Mouse (Mus musculus): ENCODE data around the gene Gm17455. TPM values are rescaled to one million over a fixed set of nuclear protein-coding genes. Genes with fewer than 3 reads are reported as not detected.

The Gm17455 gene
- polyA plus RNA-seq, 1 experiment from 2014 or later = 3.2 TPM

DNA sequence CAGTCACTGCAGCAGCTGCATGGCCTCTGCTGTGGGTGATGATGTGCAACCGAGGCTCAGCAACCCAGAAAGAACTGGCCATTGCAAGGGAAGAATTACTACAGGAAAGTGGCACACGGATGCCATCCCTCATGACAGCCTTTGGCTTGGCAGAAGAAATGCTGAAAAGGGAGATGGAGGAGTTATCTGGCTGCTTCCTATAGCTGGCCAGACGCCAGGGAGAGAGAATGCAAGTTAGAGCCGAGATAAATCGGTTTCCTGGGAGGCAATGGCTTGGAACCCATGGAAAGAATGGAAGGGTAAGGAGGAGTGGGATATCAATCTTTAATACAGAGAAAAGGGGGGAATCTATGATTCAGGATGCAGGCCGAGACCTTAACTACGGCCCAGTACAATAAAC is 4.6 kb upstream of the Gm17455 start:
- ATAC-seq (no peak), DNase-seq (ENCODE audit: low spot score) (no peak)
- Histone ChIP-seq H3K36me3 (ENCODE audit: insufficient read depth, low read length) (no peaks in the 10 kb centered on the region), H3K9me3 (ENCODE audit: low read length) (no peaks in the 10 kb centered on the region), H3K4me1 (ENCODE audit: insufficient read depth, low read depth, low read length) (no peaks in the 10 kb centered on the region), H3K4me3 (ENCODE audit: low read depth, low read length) (no peak overlapping the region), H3K27ac (ENCODE audit: low read length) (no peak overlapping the region), H3K4me2 (replicated peaks; ENCODE audit: low read depth, low read length) (no peak overlapping the region), H3K9ac (replicated peaks; ENCODE audit: low read depth) (no peak overlapping the region), H3K27me3 (replicated peaks; ENCODE audit: insufficient read depth, low read length) (no peaks in the 10 kb centered on the region)
- TF ChIP-seq EP300 (IDR thresholded peaks at IDR 0.05) (no peak), CTCF (IDR thresholded peaks at IDR 0.05) (no peak)
- WGBS = 57% methylated on average over 7 of the region's 7 CpGs

DNA sequence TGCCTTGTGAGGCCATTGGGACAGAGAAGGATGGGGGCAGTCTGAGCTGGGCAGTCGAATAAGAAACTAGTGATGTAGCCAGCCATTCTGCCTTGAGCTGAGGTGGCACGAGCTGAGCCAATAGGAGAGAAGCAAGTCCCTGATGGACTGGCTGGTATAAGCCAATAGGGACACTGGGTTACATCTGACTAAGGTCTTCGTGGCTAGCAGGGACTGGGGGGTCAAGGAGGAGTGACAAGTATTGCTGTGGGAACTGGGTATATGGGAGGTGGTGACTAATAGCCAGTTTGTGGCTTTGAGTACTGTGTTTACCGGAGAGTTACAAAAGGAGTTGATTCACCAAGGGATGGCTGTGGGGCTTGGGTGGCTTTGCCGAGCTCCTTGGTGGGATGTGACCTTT is 3.9 kb upstream of the Gm17455 start:
- Histone ChIP-seq H3K4me1 (ENCODE audit: insufficient read depth, low read depth, low read length) (no peaks in the 10 kb centered on the region), H3K9ac (replicated peaks; ENCODE audit: low read depth) (no peak overlapping the region), H3K4me2 (replicated peaks; ENCODE audit: low read depth, low read length) (no peak overlapping the region), H3K4me3 (ENCODE audit: low read depth, low read length) (no peak overlapping the region), H3K9me3 (ENCODE audit: low read length) (no peaks in the 10 kb centered on the region), H3K27ac (ENCODE audit: low read length) (no peak overlapping the region), H3K36me3 (ENCODE audit: insufficient read depth, low read length) (no peaks in the 10 kb centered on the region), H3K27me3 (replicated peaks; ENCODE audit: insufficient read depth, low read length) (no peaks in the 10 kb centered on the region)
- 61% methylated on average over 5 of the region's 5 CpGs for WGBS
- ATAC-seq (0 out of 2 replicates have a peak, but pooled peaks have one; percentile 17), DNase-seq (ENCODE audit: low spot score) (no peak)
- TF ChIP-seq CTCF (IDR thresholded peaks at IDR 0.05) = no peak
- no peak for TF ChIP-seq EP300 (IDR thresholded peaks at IDR 0.05)

DNA sequence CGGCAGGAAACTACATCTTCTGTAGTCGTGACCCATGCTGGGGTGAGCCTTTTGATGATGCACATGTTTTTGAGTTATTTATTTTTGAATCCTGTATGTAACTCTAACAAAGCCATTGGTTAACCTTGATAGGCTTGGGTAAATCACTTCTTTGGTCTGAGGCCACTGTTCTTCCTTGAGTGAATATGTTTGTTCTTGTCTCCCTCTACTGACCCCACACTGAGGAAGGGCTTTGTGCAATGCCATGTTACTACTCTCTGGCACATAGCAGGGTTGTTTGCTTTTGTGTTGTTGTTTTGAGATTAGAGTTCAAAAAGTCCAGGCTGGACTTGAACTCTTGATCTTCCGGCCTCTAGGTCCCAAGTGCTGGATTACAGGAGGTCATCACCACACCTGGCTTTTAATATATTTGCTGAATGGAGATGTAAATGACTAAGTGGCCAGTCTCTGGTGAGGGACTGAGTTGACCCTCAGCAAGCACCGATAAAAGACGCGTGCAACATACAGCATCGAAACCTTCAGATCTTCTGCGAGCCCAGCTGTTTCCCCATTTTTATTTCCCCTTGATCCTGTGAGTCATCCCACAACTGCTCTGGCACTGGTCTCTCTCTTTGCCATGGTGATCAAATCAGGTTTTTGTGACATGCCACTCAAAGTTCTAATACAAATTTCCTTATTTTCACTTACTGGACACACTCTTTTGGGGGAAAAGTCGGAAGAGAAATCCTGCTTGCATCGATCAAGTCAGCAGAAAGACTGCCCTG is 1.3 kb upstream of the Gm17455 start:
- 81% methylated on average over 10 of the region's 10 CpGs for WGBS
- Histone ChIP-seq H3K27ac (ENCODE audit: low read length) (no peak overlapping the region), H3K4me1 (ENCODE audit: insufficient read depth, low read depth, low read length) (no peaks in the 10 kb centered on the region), H3K36me3 (ENCODE audit: insufficient read depth, low read length) (no peaks in the 10 kb centered on the region), H3K4me3 (ENCODE audit: low read depth, low read length) (no peak overlapping the region), H3K4me2 (replicated peaks; ENCODE audit: low read depth, low read length) (no peak overlapping the region), H3K9ac (replicated peaks; ENCODE audit: low read depth) (no peak overlapping the region), H3K27me3 (replicated peaks; ENCODE audit: insufficient read depth, low read length) (no peaks in the 10 kb centered on the region), H3K9me3 (ENCODE audit: low read length) (no peaks in the 10 kb centered on the region)
- DNase-seq (ENCODE audit: low spot score) (no peak), ATAC-seq (no peak)
- TF ChIP-seq CTCF (IDR thresholded peaks at IDR 0.05) (peak; percentile 50), EP300 (IDR thresholded peaks at IDR 0.05) (no peak)

DNA sequence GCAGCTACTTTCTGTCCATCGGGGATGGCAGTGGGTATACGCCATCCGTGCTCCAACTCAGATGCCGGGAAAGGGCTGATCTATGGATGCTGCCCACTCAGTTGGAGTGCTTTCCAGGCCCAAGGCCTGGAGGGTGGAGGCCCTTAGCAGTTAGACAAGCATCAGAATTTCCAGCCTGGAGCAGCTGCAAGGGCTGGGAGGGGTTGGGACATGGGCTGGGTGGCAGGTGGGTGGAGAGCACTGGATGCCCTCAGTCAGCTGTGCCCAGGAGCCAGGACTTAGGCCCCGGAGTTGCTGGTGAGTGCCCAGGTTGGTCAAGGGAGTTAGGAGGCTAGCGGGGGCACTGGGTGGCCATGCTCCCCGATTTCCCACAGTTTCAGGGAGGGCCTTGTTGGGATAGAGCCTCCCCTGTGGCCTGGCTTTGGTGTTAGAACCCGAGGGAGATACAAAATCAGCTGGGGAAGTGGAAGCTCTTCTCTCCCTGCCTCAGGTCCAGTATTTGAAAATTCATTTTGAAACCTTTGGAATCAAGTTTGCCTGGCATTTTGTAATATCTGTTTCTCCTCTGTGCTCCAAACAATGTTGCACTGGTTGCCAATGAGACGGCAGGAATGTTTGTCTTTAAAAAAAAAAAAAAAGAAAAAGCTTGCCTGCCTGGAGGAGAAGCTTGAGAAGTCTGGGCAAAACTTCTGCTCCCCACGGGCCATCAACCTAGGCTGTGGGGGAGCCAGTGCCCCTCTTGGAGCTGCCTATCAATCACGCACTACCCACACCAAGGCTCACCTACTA is 1.2 kb downstream of the Gm17455 start:
- no peaks in the 10 kb centered on the region for H3K9me3 ChIP-seq (ENCODE audit: low read length)
- ATAC-seq (peak; percentile 21; the same call in 1 of the 2 replicates), DNase-seq (ENCODE audit: low spot score) (peak; percentile 25)

DNA sequence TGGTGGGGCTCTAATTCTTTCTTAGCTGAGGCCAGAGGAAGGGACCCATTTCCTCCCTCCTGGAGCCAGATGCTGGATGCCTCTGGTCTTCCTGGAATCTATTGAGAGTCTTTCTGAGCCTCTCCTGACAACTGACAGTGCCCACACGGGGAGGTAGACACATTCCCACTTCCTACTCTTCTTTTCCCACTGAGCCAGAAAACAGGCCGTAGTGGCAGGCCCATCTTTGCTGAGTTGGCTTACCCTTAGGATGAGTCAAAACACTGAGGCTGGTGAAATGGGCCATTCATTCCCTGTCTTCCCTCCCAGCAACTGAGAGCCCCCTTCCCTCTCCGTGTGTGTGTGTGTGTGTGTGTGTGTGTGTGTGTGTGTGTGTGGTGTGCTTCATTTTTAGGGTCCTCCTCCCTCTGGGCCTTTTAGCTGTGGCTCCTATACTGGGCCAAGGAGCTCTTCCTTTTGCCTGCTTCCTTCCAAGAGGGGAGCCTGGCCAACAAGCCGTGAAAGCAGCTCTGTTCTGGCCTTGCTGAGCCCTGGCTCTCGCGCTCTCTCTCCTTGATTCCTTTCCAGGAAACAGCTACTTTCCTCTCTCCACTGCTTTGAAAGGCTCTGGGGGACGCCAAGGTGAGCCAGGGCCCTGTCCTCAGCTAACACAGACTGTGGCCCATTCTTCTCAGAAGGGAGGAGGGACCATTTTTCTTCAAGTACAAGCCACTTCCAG is 6.1 kb downstream of the Gm17455 start:
- TF ChIP-seq EP300 (IDR thresholded peaks at IDR 0.05) (no peak), CTCF (IDR thresholded peaks at IDR 0.05) (no peak)
- H3K9me3 ChIP-seq (ENCODE audit: low read length) = no peaks in the 10 kb centered on the region
- no peak for DNase-seq (ENCODE audit: low spot score)
- 28% methylated on average over 7 of the region's 7 CpGs for WGBS
- H3K4me3 ChIP-seq (ENCODE audit: low read depth, low read length) = no peak overlapping the region
- H3K4me2 ChIP-seq (replicated peaks; ENCODE audit: low read depth, low read length) = no peak overlapping the region
- H3K4me1 ChIP-seq (ENCODE audit: insufficient read depth, low read depth, low read length) = no peaks in the 10 kb centered on the region
- no peaks in the 10 kb centered on the region for H3K27me3 ChIP-seq (replicated peaks; ENCODE audit: insufficient read depth, low read length)
- no peak overlapping the region for H3K9ac ChIP-seq (replicated peaks; ENCODE audit: low read depth)
- H3K36me3 ChIP-seq (ENCODE audit: insufficient read depth, low read length) = no peaks in the 10 kb centered on the region
- H3K27ac ChIP-seq (ENCODE audit: low read length) = no peak overlapping the region
- ATAC-seq = no peak

More for the DNA sequence above, 1.2 kb downstream of the Gm17455 start:
- Histone ChIP-seq H3K36me3 (ENCODE audit: insufficient read depth, low read length) (no peaks in the 10 kb centered on the region), H3K4me2 (replicated peaks; ENCODE audit: low read depth, low read length) (no peak overlapping the region), H3K9ac (replicated peaks; ENCODE audit: low read depth) (no peak overlapping the region), H3K4me1 (ENCODE audit: insufficient read depth, low read depth, low read length) (no peaks in the 10 kb centered on the region), H3K27me3 (replicated peaks; ENCODE audit: insufficient read depth, low read length) (no peaks in the 10 kb centered on the region), H3K27ac (ENCODE audit: low read length) (no peak overlapping the region), H3K4me3 (ENCODE audit: low read depth, low read length) (no peak overlapping the region)
- WGBS = 73% methylated on average over 11 of the region's 11 CpGs
- TF ChIP-seq CTCF (IDR thresholded peaks at IDR 0.05) = no peak
- TF ChIP-seq EP300 (IDR thresholded peaks at IDR 0.05) = no peak

DNA sequence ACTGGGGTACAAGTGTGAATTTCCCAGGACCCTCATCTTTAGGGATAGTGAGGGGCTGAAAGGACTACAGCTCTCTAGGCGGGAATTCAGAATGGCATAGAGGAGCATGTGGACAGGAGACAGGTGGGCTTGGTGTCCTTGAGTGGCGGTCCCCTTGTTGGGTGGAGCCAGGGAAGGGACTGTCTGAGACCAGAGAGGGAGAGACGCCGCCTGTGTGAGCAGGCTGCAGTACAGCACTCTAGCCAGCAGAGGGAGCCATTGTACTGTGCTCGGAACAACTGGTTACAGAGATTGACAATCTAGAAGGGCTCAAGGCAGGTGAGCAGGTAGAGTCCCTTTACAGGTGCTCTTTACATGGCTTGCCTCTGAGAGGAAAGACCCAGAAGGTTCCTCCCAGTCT is 8.3 kb downstream of the Gm17455 start:
- 5% methylated on average over 5 of the region's 5 CpGs for WGBS

More for the DNA sequence above, 8.3 kb downstream of the Gm17455 start:
- DNase-seq (ENCODE audit: low spot score) (peak; percentile 63), ATAC-seq (0 out of 2 replicates have a peak, but pooled peaks have one; percentile 30)
- TF ChIP-seq EP300 (IDR thresholded peaks at IDR 0.05) = no peak
- TF ChIP-seq CTCF (IDR thresholded peaks at IDR 0.05) = peak; percentile 99
- H3K4me1 ChIP-seq (ENCODE audit: insufficient read depth, low read depth, low read length) = no peaks in the 10 kb centered on the region
- no peak overlapping the region for H3K4me2 ChIP-seq (replicated peaks; ENCODE audit: low read depth, low read length)
- H3K36me3 ChIP-seq (ENCODE audit: insufficient read depth, low read length) = no peaks in the 10 kb centered on the region
- no peaks in the 10 kb centered on the region for H3K9me3 ChIP-seq (ENCODE audit: low read length)
- H3K27ac ChIP-seq (ENCODE audit: low read length) = no peak overlapping the region
- H3K4me3 ChIP-seq (ENCODE audit: low read depth, low read length) = no peak overlapping the region
- no peaks in the 10 kb centered on the region for H3K27me3 ChIP-seq (replicated peaks; ENCODE audit: insufficient read depth, low read length)
- H3K9ac ChIP-seq (replicated peaks; ENCODE audit: low read depth) = no peak overlapping the region

Measured in lung, postnatal 0 days (tissue).